Mouse (Mus musculus): Measurements from ENCODE around the gene Erf. TPM values are rescaled to one million over a fixed set of nuclear protein-coding genes. Genes with fewer than 3 reads are reported as not detected.

Gene Erf
- polyA plus RNA-seq, 1 experiment from 2014 or later = 6.5 TPM

DNA sequence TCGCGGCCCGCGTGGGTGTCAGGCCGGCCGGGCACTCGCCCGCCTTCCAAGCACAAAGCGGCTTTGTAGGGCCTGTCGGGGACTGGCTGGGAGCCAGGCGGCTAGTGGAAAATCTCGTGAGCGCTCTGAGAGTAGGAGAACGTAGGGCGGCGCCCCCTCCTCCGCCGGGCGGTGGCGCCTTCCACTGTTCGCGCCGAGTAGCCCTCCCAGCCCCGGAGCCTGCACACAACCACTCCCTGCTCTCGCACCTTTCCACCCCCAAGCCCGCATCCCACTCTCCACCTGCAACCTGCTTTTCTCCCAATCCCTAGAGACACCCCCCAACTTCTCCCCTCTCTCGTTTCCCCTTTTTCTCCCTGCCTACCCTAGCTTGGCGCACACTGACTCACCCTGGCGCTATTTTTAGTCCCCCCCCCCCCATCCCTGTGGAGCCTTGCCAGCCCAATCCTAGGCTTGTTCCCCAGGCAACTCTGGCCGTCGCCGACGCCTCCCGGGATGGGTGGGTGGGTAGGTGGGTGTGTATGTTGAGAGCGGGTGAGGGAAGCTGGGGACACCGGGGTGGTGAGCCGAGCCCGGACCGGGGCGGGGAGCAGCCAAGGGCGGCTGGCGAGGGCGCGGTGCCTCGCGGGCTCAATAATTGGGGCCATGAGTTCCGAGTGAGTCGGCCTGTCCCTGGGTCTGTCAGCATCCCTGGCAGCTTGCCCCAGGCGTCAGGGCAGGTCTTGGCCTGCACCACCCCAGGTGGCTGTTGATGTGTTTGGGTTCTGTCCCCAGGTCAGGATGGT is 28.7 kb upstream of the Erf start:
- no peaks in the 10 kb centered on the region for H3K9me3 ChIP-seq (replicated peaks)
- peak overlapping the region; percentile 99 for H3K4me2 ChIP-seq
- peak overlapping the region; percentile 87 for H3K9ac ChIP-seq
- H3K27me3 ChIP-seq (replicated peaks) = no peaks in the 10 kb centered on the region
- H3K27ac ChIP-seq = peak overlapping the region; percentile 97
- H3K4me3 ChIP-seq = peak overlapping the region; percentile 67
- ATAC-seq = peak; percentile 56
- WGBS (ENCODE audit: insufficient replicate concordance) = under 1% methylated on average over 48 of the region's 49 CpGs
- H3K36me3 ChIP-seq = 0 out of 2 replicates have a peak, but pooled peaks cover 3% of the 10 kb centered on the region
- peaks cover 86% of the 10 kb centered on the region for H3K4me1 ChIP-seq

DNA sequence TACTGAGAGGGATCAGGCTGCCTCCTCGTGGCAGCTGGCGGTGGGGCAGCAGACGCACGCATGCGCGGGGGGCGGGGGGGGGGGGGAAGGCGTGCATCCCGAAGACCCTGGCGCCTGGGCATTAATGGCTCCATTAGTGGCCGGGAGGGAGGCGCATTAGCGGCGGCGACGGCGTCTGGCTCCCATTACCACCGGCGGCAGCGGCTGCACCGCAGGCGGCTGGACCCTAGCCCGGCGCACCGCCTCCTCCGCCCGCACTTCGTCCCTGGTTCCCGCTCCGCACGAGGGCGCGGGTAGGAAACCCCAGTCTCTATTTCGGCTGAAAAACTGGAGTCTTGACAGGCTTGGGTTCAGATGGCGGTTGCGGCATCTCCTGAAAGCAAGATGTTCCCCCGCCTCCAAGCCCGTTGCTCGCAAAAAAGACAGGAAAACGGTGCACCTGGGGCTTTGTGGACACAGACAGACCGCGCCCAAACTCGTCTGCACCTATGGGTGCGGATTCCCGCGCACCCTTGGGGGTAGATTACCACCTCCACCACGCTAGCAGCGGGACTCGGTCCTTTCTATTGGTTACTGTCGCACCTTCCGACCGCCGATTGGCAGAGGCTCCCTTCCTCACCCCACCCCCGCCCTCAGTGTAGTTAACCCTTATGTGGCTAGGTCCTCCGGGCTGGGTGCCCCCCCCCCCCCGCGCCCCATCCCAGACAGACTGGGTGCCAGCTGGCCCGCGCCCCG is 27.9 kb upstream of the Erf start:
- Histone ChIP-seq H3K4me1 (peaks cover 86% of the 10 kb centered on the region), H3K9ac (peak overlapping the region; percentile 87), H3K9me3 (replicated peaks) (no peaks in the 10 kb centered on the region), H3K27ac (peak overlapping the region; percentile 97), H3K4me3 (peak overlapping the region; percentile 67), H3K36me3 (0 out of 2 replicates have a peak, but pooled peaks cover 3% of the 10 kb centered on the region), H3K27me3 (replicated peaks) (no peaks in the 10 kb centered on the region), H3K4me2 (peak overlapping the region; percentile 99)
- WGBS (ENCODE audit: insufficient replicate concordance) = under 1% methylated on average over 57 of the region's 60 CpGs
- ATAC-seq = peak; percentile 69

DNA sequence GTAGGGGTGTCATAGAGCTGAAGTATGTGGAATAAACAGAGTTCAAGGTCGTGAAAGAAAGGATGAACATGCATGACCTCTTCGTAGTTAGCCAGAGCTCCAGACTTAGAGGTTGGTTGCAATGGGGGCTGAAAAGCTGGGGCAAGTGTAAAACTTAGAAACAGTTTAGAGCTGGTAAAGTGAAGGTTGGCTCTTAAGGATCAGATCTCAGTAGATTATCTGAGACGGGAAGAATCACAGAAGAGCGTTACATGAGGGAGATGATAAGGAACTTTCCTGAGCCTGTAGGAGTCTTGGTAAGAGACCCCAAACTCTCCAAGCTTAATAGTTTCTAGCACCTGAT is 27.4 kb upstream of the Erf start:
- 12% methylated on average over 4 of the region's 4 CpGs for WGBS (ENCODE audit: insufficient replicate concordance)
- Histone ChIP-seq H3K27ac (peak overlapping the region; percentile 97), H3K27me3 (replicated peaks) (no peaks in the 10 kb centered on the region), H3K4me2 (peak overlapping the region; percentile 99), H3K36me3 (peaks cover 8% of the 10 kb centered on the region), H3K4me3 (peak overlapping the region; percentile 67), H3K4me1 (peaks cover 86% of the 10 kb centered on the region), H3K9ac (peak overlapping the region; percentile 87), H3K9me3 (replicated peaks) (no peaks in the 10 kb centered on the region)
- ATAC-seq = no peak

DNA sequence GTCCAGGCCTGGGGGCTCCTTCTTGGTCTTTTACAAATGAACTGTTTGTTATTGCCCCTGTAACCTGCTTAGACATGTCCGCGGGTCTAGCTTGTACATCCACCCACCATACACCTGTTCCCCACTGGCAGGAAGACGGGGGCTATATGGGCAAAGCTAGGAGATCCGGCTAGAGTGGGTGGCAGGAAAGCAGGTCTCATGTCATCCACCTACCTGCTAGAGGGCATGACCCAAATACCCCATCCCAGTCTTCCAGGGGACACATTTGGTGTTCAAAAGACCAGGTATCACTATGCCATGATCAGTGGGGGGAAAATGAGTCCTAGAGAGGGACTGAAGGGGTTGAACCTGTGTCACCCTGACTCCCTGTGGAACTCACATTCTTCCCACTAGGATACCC is 26.8 kb upstream of the Erf start:
- peaks cover 89% of the 10 kb centered on the region for H3K4me1 ChIP-seq
- H3K27ac ChIP-seq = peak overlapping the region; percentile 97
- WGBS (ENCODE audit: insufficient replicate concordance) = 88% methylated on average over 4 of the region's 4 CpGs
- peak overlapping the region; percentile 67 for H3K4me3 ChIP-seq
- peak overlapping the region; percentile 99 for H3K4me2 ChIP-seq
- peak overlapping the region; percentile 87 for H3K9ac ChIP-seq
- peaks cover 13% of the 10 kb centered on the region for H3K36me3 ChIP-seq
- H3K27me3 ChIP-seq (replicated peaks) = no peaks in the 10 kb centered on the region
- ATAC-seq = no peak
- no peaks in the 10 kb centered on the region for H3K9me3 ChIP-seq (replicated peaks)

DNA sequence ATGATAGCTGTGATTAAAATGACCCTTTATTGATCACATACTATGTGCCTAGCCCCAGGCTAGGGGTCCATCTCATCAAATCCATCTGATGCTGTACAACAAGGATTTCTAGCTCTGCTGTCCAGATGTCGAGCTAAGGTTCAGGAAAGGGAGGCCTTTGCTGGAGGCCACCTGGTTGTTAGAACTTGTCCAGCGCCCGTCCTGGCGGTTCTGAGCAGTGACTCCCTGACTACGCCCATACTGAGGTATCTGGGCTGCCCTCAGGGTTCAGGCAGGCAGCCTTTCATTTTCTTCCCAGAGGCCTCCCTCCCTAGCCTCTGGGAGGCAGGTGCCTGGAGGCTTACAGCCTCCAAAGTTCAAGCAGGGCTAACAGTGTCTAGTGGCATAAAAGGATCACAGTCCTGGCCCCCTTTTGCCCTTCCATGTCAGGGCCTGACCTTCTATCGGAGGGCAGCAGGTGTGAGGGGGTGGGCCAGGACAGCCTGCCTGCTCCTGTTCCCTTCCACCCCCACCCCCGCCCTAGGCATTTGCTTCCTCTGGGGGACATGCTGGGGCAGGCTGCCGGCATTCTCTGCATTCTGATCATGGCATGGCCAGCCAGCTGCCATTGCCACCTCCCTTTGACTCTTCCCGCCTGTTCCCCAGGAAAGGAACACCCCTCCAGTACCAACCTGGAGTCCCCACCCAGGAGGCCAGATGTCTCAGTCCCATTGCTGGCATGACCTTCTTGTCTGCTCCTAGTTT is 25.2 kb upstream of the Erf start:
- Histone ChIP-seq H3K9ac (peak overlapping the region; percentile 44), H3K4me1 (peaks cover 95% of the 10 kb centered on the region), H3K27ac (peak overlapping the region; percentile 97), H3K27me3 (replicated peaks) (no peaks in the 10 kb centered on the region), H3K4me2 (peak overlapping the region; percentile 7; the same call in 1 of the 2 replicates), H3K9me3 (replicated peaks) (no peaks in the 10 kb centered on the region), H3K4me3 (no peak overlapping the region), H3K36me3 (peaks cover 30% of the 10 kb centered on the region)
- 68% methylated on average over 9 of the region's 9 CpGs for WGBS (ENCODE audit: insufficient replicate concordance)
- no peak for ATAC-seq

DNA sequence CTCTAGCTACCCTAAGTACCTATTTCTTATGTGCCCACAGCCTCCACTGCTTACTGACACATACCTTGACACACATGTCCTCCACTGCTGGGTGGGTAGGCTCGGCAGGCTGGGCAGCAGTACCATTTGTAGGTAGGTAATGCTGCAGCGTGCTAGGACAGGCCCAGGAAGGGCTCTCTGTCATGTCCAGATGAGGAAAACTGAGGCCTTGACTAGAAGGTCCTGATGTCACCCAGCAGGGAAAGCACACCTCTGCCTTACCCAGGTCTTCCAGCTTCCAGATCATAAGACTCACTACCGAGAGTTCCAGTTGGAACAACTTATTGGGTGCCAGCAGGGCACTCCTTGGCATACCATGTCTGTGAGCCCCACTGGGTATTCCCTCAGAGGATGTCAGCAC is 24.4 kb upstream of the Erf start:
- Histone ChIP-seq H3K4me1 (peaks cover 95% of the 10 kb centered on the region), H3K36me3 (peaks cover 32% of the 10 kb centered on the region), H3K4me3 (0 out of 2 replicates have a peak overlapping the region, but pooled peaks have one; percentile 3), H3K9ac (peak overlapping the region; percentile 53), H3K27me3 (replicated peaks) (no peaks in the 10 kb centered on the region), H3K4me2 (peak overlapping the region; percentile 66), H3K27ac (peak overlapping the region; percentile 95), H3K9me3 (replicated peaks) (no peaks in the 10 kb centered on the region)
- no peak for ATAC-seq
- WGBS (ENCODE audit: insufficient replicate concordance) = 77% methylated on average over 3 of the region's 3 CpGs

DNA sequence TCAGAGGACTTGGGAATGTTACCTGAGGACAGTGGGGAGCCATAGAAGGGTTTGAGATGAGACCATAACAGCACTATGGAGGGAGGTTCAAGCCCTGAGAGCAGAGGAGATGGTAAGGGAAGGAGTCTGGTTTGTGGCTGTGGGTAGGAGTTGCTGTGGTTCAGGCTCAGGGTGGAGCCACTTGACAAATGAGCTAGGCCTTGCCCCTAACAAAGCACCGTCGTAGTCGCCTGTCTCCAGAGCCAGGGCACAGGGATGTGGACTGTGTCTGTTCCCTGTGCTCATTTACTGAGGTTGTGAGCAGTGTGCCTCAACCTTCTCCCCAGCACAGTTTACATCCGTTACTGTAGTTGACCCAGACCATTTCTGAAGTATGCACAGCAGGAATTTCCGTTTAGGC is 24.0 kb upstream of the Erf start:
- peaks cover 95% of the 10 kb centered on the region for H3K4me1 ChIP-seq
- WGBS (ENCODE audit: insufficient replicate concordance) = 31% methylated on average over 5 of the region's 5 CpGs
- H3K36me3 ChIP-seq = peaks cover 32% of the 10 kb centered on the region

DNA sequence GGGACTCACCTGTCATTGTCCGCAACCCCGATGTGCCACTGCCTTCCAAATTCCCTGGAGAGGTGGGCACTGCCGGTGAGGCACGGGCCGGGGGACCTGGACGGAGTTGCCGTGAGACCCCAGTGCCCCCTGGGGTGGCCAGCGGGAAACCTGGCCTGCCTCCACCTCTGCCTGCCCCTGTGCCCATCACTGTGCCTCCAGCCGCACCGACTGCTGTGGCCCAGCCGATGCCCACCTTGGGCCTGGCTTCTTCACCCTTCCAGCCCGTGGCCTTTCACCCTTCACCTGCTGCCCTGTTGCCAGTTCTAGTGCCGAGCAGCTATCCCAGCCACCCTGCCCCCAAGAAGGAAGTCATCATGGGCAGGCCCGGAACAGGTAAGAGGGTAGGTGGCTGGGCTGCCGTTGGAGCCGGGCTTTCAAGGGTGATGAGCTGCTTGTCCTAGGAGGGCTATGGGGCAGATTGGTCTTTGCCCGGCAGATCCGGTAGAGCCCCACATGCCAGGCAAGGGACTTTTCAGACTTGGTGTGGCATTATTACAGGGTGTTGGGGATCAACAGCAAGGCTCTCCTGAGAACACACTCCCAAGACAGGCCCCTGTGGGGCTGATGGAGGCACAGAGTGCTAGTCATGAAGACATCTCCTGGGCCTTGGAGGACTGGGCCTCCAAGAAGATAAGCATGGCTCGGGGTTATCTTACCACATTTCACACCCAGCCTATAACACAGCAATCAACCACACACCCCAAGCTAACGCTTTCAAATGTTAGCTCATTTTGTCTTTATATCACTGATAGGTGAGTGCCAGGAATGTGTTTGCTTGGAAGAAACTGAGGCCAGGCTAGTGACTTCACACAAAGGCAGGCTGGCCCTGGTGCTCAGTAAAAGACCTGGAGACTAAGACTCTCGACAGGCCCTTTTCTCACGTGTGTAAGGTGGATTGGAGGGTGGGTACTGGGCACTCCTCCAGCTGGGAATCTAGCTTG is 23.0 kb upstream of the Erf start:
- Histone ChIP-seq H3K36me3 (peaks cover 32% of the 10 kb centered on the region), H3K4me1 (peaks cover 98% of the 10 kb centered on the region), H3K4me3 (peak overlapping the region; percentile 29), H3K9ac (peak overlapping the region; percentile 53), H3K4me2 (peak overlapping the region; percentile 66), H3K9me3 (replicated peaks) (no peaks in the 10 kb centered on the region), H3K27me3 (replicated peaks) (no peaks in the 10 kb centered on the region), H3K27ac (peak overlapping the region; percentile 95)
- 72% methylated on average over 22 of the region's 22 CpGs for WGBS (ENCODE audit: insufficient replicate concordance)
- peak; percentile 83 for ATAC-seq

More for the DNA sequence above, 24.0 kb upstream of the Erf start:
- peak overlapping the region; percentile 95 for H3K27ac ChIP-seq
- no peaks in the 10 kb centered on the region for H3K27me3 ChIP-seq (replicated peaks)
- peak overlapping the region; percentile 66 for H3K4me2 ChIP-seq
- 0 out of 2 replicates have a peak overlapping the region, but pooled peaks have one; percentile 3 for H3K4me3 ChIP-seq
- 0 out of 2 replicates have a peak, but pooled peaks have one; percentile 5 for ATAC-seq
- peak overlapping the region; percentile 53 for H3K9ac ChIP-seq
- no peaks in the 10 kb centered on the region for H3K9me3 ChIP-seq (replicated peaks)

DNA sequence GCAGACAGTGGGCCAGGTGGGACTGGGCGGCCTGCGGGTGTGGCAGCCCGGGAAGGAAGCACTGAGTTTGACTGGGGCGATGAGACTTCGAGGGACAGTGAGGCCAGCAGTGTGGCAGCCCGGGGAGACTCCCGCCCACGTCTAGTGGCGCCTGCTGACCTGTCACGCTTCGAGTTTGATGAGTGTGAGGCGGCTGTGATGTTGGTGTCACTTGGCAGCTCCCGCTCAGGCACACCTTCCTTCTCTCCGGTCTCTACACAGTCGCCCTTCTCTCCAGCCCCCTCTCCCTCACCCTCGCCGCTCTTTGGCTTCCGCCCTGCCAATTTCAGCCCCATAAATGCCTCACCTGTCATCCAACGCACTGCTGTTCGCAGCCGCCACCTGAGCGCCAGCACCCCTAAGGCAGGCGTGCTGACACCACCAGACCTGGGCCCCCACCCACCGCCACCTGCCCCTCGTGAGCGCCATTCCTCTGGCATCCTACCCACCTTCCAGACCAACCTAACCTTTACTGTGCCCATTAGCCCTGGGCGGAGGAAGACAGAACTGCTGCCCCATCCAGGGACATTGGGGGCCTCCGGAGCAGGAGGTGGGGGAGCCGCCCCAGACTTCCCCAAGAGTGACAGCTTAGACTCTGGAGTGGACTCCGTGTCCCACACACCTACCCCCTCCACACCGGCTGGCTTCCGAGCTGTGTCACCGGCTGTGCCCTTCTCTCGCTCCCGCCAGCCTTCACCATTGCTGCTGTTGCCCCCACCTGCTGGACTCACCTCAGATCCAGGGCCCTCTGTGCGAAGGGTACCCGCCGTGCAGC is 22.1 kb upstream of the Erf start:
- H3K36me3 ChIP-seq = peaks cover 32% of the 10 kb centered on the region
- peak overlapping the region; percentile 29; the same call in 1 of the 2 replicates for H3K4me3 ChIP-seq
- H3K9ac ChIP-seq = peak overlapping the region; percentile 53
- no peaks in the 10 kb centered on the region for H3K27me3 ChIP-seq (replicated peaks)
- ATAC-seq = no peak
- H3K9me3 ChIP-seq (replicated peaks) = no peaks in the 10 kb centered on the region
- H3K4me2 ChIP-seq = peak overlapping the region; percentile 66
- peaks cover 91% of the 10 kb centered on the region for H3K4me1 ChIP-seq
- 87% methylated on average over 38 of the region's 38 CpGs for WGBS (ENCODE audit: insufficient replicate concordance)
- peak overlapping the region; percentile 95 for H3K27ac ChIP-seq

All from liver, embryonic 12.5 days (tissue).